23 mouse cellular contexts compared by ENCODE assay signal in the genomic region with DNA sequence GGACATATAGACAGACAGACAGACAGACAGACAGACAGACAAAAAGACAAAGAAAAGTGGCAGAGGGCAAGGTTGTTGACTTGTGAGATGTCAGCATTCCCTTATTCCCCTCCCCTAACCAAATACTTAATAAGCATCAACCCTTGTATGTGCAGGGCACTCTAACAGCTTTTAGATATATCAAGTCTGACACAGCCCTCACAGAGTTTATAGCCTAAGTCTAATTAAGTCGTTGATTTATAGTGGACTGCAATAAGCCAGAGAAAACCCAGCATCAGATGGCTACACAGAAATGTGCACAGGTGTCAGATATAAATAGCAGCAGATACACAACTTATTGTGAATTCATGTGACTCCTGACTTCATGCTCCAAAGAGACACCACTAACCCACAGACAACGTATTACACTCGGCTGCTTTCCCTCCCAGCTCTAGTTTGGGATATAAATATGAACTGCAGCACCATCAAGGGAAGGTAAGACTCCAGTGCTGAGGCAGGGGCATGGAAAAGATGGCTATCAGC.
DNase-seq lines count a peak whose midpoint lies in the region; ATAC-seq lines count a peak whose summit lies in the region.
"Had no signal": no experiment of that assay in that cellular context is flagged by ENCODE, and none has a peak within 500 bp of the region (broad histone marks: within the 10 kb centered on the region; RNA-seq: fewer than 3 reads in every experiment).

No protein-coding gene starts in this region.

- no peak overlapping the region for H3K4me3 ChIP-seq in heart, embryonic 13.5 days
- H3K4me3 ChIP-seq in liver, embryonic 11.5 days (ENCODE audit: low read depth, low read length) = no peak overlapping the region
- H3K4me3 ChIP-seq: hindbrain, embryonic 10.5 days; limb, embryonic 13.5 days; liver, embryonic 15.5 days; midbrain, embryonic 13.5 days had no signal

- peak; percentile 46 for DNase-seq in gastrocnemius, adult 18-20 months (ENCODE audit: low spot score)
- no peak for DNase-seq in gastrocnemius, postnatal 36 days
- DNase-seq in heart, adult 8-10 months (ENCODE audit: low spot score) = no peak
- peak; percentile 14 for DNase-seq in liver, embryonic 11.5 days (ENCODE audit: low spot score)
- DNase-seq in liver = no peak
- peak; percentile 64 for DNase-seq in skeletal muscle tissue, adult 2 months (ENCODE audit: low read depth, low spot score)
- no peak for DNase-seq in adrenal gland, postnatal 25 days
- DNase-seq: adrenal gland, postnatal 14 days; cerebellum, adult 11 months; embryo, embryonic 11 days; gastrocnemius, postnatal 10 days; retina, postnatal 1 day; right cerebral cortex, postnatal 4 days had no signal

- H3K9ac ChIP-seq in heart, embryonic 13.5 days = peak overlapping the region; percentile 53
- H3K9ac ChIP-seq in liver, embryonic 11.5 days (ENCODE audit: low read depth, low read length) = no peak overlapping the region
- H3K9ac ChIP-seq: limb, embryonic 13.5 days; liver, embryonic 15.5 days; midbrain, embryonic 13.5 days had no signal

- no peaks in the 10 kb centered on the region for H3K9me3 ChIP-seq in heart, embryonic 13.5 days
- H3K9me3 ChIP-seq in liver, embryonic 11.5 days (ENCODE audit: control insufficient read depth, low read length) = no peaks in the 10 kb centered on the region
- H3K9me3 ChIP-seq: hindbrain, embryonic 10.5 days; limb, embryonic 13.5 days; liver, embryonic 15.5 days; midbrain, embryonic 13.5 days had no signal

- H3K27ac ChIP-seq in heart, embryonic 13.5 days (replicated peaks) = peak overlapping the region; percentile 94
- no peak overlapping the region for H3K27ac ChIP-seq in liver, embryonic 11.5 days (ENCODE audit: low read depth, low read length)
- H3K27ac ChIP-seq: hindbrain, embryonic 10.5 days; hindbrain, postnatal 0 days; limb, embryonic 13.5 days; liver, embryonic 15.5 days; macrophage; midbrain, embryonic 13.5 days; stomach, postnatal 0 days had no signal

- no peaks in the 10 kb centered on the region for H3K27me3 ChIP-seq in heart, embryonic 13.5 days (replicated peaks)
- no peaks in the 10 kb centered on the region for H3K27me3 ChIP-seq in liver, embryonic 11.5 days (replicated peaks; ENCODE audit: control insufficient read depth, insufficient read depth, low read length)
- H3K27me3 ChIP-seq: CH12.LX; limb, embryonic 13.5 days; liver, embryonic 15.5 days; midbrain, embryonic 13.5 days had no signal

- WGBS in heart, embryonic 13.5 days = 47% methylated on average over 3 of the region's 3 CpGs
- WGBS in liver, embryonic 11.5 days = 85% methylated on average over 3 of the region's 3 CpGs

- no peak for ATAC-seq in heart, embryonic 13.5 days (ENCODE audit: extremely low read depth, insufficient number of reproducible peaks, low FRiP score, low TSS enrichment)
- no peak for ATAC-seq in liver, embryonic 11.5 days (replicated peaks; ENCODE audit: low FRiP score)
- ATAC-seq: intestine, postnatal 0 days; midbrain, embryonic 13.5 days had no signal

- intact Hi-C loops in gastrocnemius, postnatal 36 days (cut with DNase I) = no loop called here

- H3K4me1 ChIP-seq in heart, embryonic 13.5 days = peaks cover 92% of the 10 kb centered on the region
- no peaks in the 10 kb centered on the region for H3K4me1 ChIP-seq in liver, embryonic 11.5 days (replicated peaks; ENCODE audit: control insufficient read depth, insufficient read depth, low read length)
- H3K4me1 ChIP-seq: liver, embryonic 15.5 days; midbrain, embryonic 13.5 days had no signal

- H3K4me2 ChIP-seq in heart, embryonic 13.5 days = peak overlapping the region; percentile 33
- no peak overlapping the region for H3K4me2 ChIP-seq in liver, embryonic 11.5 days
- H3K4me2 ChIP-seq: limb, embryonic 13.5 days; liver, embryonic 15.5 days; midbrain, embryonic 13.5 days had no signal

- no peaks in the 10 kb centered on the region for H3K36me3 ChIP-seq in heart, embryonic 13.5 days
- H3K36me3 ChIP-seq in liver, embryonic 11.5 days (ENCODE audit: control insufficient read depth, insufficient read depth, low read length) = no peaks in the 10 kb centered on the region
- H3K36me3 ChIP-seq: hindbrain, embryonic 10.5 days; limb, embryonic 13.5 days; liver, embryonic 15.5 days; midbrain, embryonic 13.5 days had no signal

Comparison
In these comparisons a context has a peak if more than half of its experiments do, and no peak if none do; other contexts are left out.
1. DNase-seq: peak in gastrocnemius, adult 18-20 months (single experiment), liver, embryonic 11.5 days (single experiment) and skeletal muscle tissue, adult 2 months (single experiment); none in gastrocnemius, postnatal 36 days (0 of 2), heart, adult 8-10 months (single experiment), liver (single experiment) and adrenal gland, postnatal 25 days (single experiment).